Mouse (Mus musculus) embryonic facial prominence, embryonic 15.5 days (tissue): ENCODE data around the gene Usp35. TPM values are rescaled to one million over a fixed set of nuclear protein-coding genes. Genes with fewer than 3 reads are reported as not detected.

Experiments used
- ATAC-seq: fragments of 200-750 bp; cut with Nextera tagmentation; 2 replicates; pipeline ENCODE4 v1.8.0; 2017; ENCODE audit warnings: low read depth, moderate TSS enrichment; ENCODE audit not compliant: insufficient number of reproducible peaks, low FRiP score, low TSS enrichment
- H3K27ac ChIP-seq: fragments of 300-500 bp; sonication (generic); replicated peaks from 2 replicates; pipeline ENCODE4 v1.5.1; 2015; ENCODE audit warnings: mild to moderate bottlenecking, inconsistent platforms
- H3K27me3 ChIP-seq: fragments of 300-500 bp; sonication (generic); 2 replicates; pipeline ENCODE4 v1.6.1; 2015; ENCODE audit warnings: inconsistent platforms
- H3K36me3 ChIP-seq: fragments of 300-500 bp; sonication (generic); 2 replicates; pipeline ENCODE4 v1.6.1; 2015; ENCODE audit warnings: mild to moderate bottlenecking, inconsistent platforms
- H3K4me1 ChIP-seq: fragments of 300-500 bp; sonication (generic); 2 replicates; pipeline ENCODE4 v1.6.1; 2015; ENCODE audit warnings: inconsistent platforms
- H3K4me2 ChIP-seq: fragments of 300-500 bp; sonication (generic); replicated peaks from 2 replicates; pipeline ENCODE4 v1.6.1; 2015; ENCODE audit warnings: mild to moderate bottlenecking, inconsistent platforms
- H3K4me3 ChIP-seq: fragments of 300-500 bp; sonication (generic); replicated peaks from 2 replicates; pipeline ENCODE4 v1.5.1; 2015; ENCODE audit warnings: mild to moderate bottlenecking, inconsistent platforms
- H3K9ac ChIP-seq: fragments of 300-500 bp; sonication (generic); 2 replicates; pipeline ENCODE4 v1.6.1; 2015; ENCODE audit warnings: inconsistent platforms
- H3K9me3 ChIP-seq: fragments of 300-500 bp; sonication (generic); replicated peaks from 2 replicates; pipeline ENCODE4 v1.6.1; 2016; ENCODE audit warnings: inconsistent platforms
- WGBS: fragments of 180-500 bp; shearing (Covaris S2); methylation state at CpG from one replicate; pipeline ENCODE4 v1.1.7; 2015; 5-methylcytosine and 5-hydroxymethylcytosine counted together
- polyA plus RNA-seq: library from polyadenylated mRNA; unstranded; fragments of >200 nt; fragmentation: Nextera tagmentation; extraction: Ambion mirVana; gene quantifications from 2 replicates; pipeline ENCODE4 v1.2.1, GENCODE M21; 2015

Gene Usp35
- 2.4 and 2.5 TPM in 2 replicates for polyA plus RNA-seq

DNA sequence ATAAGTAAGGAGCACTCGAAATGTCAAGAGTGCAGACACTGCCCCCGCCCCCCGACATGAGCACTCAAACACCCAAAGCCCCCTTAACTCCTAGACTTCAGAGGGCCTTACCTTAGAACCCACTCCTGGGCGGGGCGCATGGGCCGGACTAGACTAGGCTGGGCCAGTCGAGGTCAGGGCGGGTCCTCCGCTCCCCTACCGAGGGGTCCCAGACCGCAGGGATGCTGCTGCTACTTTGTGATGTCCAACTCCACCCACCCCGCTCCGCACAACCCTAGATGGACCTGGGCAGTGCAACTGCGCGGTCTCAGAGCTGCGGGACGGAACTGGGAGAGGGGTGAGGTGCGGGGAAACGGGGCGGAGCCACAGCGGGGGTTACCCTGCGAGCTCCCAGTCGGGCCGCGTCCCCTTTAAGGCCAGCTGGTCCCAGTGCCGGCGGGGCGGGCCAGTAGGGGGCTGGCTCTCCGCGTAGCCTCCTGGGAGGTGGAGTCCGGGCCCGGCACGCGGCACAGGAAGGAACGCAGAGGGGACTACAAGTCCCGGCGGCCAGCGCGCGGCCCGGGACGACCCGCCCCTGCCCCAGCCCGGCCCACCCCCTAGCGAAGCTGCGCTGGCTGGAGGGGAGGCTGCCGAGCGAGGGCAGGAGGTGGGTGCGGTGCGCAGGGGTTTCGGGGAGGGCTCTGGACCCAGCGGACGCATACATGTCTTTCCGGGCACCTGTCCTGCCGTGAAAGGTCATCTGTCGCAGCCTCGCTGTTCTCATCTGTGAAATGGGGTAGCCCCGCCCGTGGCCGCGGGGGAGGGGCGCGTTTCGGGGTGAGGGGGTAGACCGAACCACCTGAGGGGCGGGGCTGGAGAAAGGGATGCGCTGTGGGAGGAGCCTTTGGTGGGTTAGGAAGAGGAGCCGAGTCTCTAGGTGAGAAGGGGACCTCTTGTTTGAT lies at the start of gene Usp35, which contains the start of gene Kctd21:
Gene Usp35, minus strand, starts transcription at position 295 of the 941 bp plus-strand sequence.
Gene Kctd21, plus strand, starts transcription at position 602 of the 941 bp plus-strand sequence.
- peak within 1 kb of the TSS; percentile 77 for H3K4me2 ChIP-seq
- H3K4me3 ChIP-seq = peak within 1 kb of the TSS; percentile 83
- no peaks in the 10 kb centered on the region for H3K9me3 ChIP-seq
- peak within 1 kb of the TSS; percentile 40; the same call in 1 of the 2 replicates for H3K27ac ChIP-seq
- H3K9ac ChIP-seq = peak within 1 kb of the TSS; percentile 55
- H3K36me3 ChIP-seq = no peaks in the 10 kb centered on the region
- peaks cover 4% of the 10 kb centered on the region; the same call in 1 of the 2 replicates for H3K27me3 ChIP-seq
- H3K4me1 ChIP-seq = peaks cover 22% of the 10 kb centered on the region
- under 1% methylated on average over 68 of the region's 68 CpGs for WGBS
- ATAC-seq = peak; percentile 99

GRCm38 (mm10) chr7:97380500-97381123 lies 48.8 kb upstream of the Usp35 start:
- H3K9me3 ChIP-seq = no peaks in the 10 kb centered on the region
- no peak overlapping the region for H3K27ac ChIP-seq
- peaks cover 75% of the 10 kb centered on the region for H3K36me3 ChIP-seq
- H3K9ac ChIP-seq = no peak overlapping the region
- ATAC-seq = no peak
- no peak overlapping the region for H3K4me3 ChIP-seq
- H3K27me3 ChIP-seq = no peaks in the 10 kb centered on the region
- no peaks in the 10 kb centered on the region for H3K4me1 ChIP-seq
- WGBS = 90% methylated on average over 5 of the region's 5 CpGs
- no peak overlapping the region for H3K4me2 ChIP-seq

DNA sequence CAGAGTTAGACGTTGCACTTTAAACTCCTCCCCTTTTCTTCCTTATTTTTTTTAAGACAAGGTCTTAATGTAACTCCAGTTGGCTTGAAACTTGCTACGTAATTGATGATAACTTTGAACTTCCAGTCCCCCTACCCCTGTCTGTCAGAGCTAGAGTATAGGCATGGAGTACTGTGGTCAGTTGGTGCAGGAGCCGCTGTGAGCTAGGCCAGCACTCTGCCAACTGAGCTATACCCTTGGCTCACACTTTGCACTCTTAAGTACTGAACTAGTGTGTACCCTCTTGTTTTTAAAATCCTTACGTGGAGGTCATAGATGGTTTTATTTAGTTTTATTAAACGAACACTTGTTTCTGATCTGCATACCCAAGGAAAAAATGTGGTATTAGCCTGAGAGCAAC lies 47.5 kb upstream of the Usp35 start:
- peaks cover 77% of the 10 kb centered on the region for H3K36me3 ChIP-seq
- H3K4me2 ChIP-seq = no peak overlapping the region
- no peaks in the 10 kb centered on the region for H3K27me3 ChIP-seq
- 91% methylated on average over 5 of the region's 5 CpGs for WGBS
- H3K27ac ChIP-seq = no peak overlapping the region
- H3K9ac ChIP-seq = no peak overlapping the region
- H3K9me3 ChIP-seq = no peaks in the 10 kb centered on the region
- H3K4me1 ChIP-seq = no peaks in the 10 kb centered on the region
- H3K4me3 ChIP-seq = no peak overlapping the region
- no peak for ATAC-seq

DNA sequence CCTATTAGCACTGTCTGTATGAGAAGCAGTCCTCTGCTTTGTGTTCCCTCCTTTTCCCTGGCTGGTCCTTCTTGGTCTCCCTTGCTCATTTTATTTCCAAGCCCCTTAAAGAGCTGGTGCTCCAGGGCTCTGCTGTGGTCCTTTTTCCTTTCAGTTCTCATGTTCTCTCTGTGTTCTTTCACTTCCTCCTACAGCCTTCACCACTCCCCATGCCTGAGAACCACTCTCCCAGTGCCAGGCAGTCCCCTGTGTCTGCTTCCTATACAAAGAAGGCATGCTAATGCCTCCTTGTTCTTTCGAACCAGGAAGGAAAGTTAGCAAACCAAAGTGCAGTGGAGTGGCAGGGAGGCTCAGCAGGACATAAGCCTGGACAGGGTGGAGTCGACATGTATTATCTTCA lies 44.1 kb upstream of the Usp35 start:
- Histone ChIP-seq H3K4me3 (no peak overlapping the region), H3K9ac (no peak overlapping the region), H3K4me2 (no peak overlapping the region), H3K4me1 (peaks cover 13% of the 10 kb centered on the region), H3K27ac (no peak overlapping the region), H3K27me3 (no peaks in the 10 kb centered on the region), H3K36me3 (peaks cover 55% of the 10 kb centered on the region), H3K9me3 (no peaks in the 10 kb centered on the region)
- WGBS = 80% methylated on average over 2 of the region's 2 CpGs
- ATAC-seq = no peak

DNA sequence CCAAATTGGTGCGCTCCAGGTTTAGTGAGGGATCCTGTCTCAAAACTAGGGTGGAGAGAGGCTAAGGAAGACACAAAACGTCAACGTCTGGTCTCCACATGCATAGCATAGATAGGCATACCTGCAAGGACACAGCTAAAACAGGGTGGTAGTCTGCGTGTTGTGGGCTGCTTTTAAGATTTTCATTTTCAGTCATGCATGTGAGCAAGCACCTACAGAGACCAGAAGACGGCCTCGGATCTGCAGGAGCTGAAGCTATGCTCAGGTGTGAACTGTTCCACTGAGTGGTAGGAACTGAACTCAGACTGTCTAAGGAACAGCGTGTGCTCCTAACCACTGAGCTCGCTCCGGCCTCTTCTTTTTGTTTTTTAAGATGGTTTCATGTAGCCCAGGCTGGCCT lies 43.3 kb upstream of the Usp35 start:
- Histone ChIP-seq H3K4me1 (peaks cover 16% of the 10 kb centered on the region), H3K27ac (no peak overlapping the region), H3K4me2 (no peak overlapping the region), H3K4me3 (no peak overlapping the region), H3K9ac (no peak overlapping the region), H3K9me3 (no peaks in the 10 kb centered on the region), H3K27me3 (no peaks in the 10 kb centered on the region), H3K36me3 (peaks cover 55% of the 10 kb centered on the region)
- ATAC-seq = no peak
- 92% methylated on average over 9 of the region's 9 CpGs for WGBS

DNA sequence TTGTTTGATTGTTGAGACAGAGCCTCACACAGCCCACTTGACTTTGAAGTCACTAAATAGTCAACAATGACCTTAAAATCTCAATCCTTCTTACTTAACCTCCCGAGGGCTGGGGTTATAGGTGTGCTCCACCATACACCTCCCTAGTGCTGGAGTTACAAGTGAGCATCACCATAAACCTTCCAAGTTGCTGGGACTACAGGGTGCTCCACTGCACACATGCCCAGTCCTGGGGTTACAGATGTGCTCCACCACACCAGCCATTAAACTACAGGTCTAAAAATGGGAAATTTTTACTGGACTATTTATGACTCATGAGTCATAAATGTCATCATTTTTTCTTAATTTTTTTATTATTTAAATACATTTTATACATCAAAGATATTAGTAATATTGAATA lies 34.1 kb upstream of the Usp35 start:
- H3K27me3 ChIP-seq = no peaks in the 10 kb centered on the region
- WGBS = 84% methylated on average over 1 of the region's 1 CpGs
- no peak overlapping the region for H3K9ac ChIP-seq
- H3K9me3 ChIP-seq = no peaks in the 10 kb centered on the region
- no peaks in the 10 kb centered on the region for H3K36me3 ChIP-seq
- peaks cover 3% of the 10 kb centered on the region for H3K4me1 ChIP-seq
- no peak for ATAC-seq
- no peak overlapping the region for H3K4me2 ChIP-seq
- no peak overlapping the region for H3K27ac ChIP-seq
- no peak overlapping the region for H3K4me3 ChIP-seq

GRCm38 (mm10) chr7:97361467-97361866 lies 29.6 kb upstream of the Usp35 start:
- Histone ChIP-seq H3K4me3 (no peak overlapping the region), H3K4me1 (no peaks in the 10 kb centered on the region), H3K9ac (no peak overlapping the region), H3K27me3 (no peaks in the 10 kb centered on the region), H3K27ac (no peak overlapping the region), H3K9me3 (no peaks in the 10 kb centered on the region), H3K36me3 (no peaks in the 10 kb centered on the region), H3K4me2 (no peak overlapping the region)
- 34% methylated on average over 4 of the region's 4 CpGs for WGBS
- no peak for ATAC-seq

- ATAC-seq = no peak
- H3K4me2 ChIP-seq = no peak overlapping the region
- WGBS = 48% methylated on average over 3 of the region's 3 CpGs
- no peak overlapping the region for H3K4me3 ChIP-seq
- no peaks in the 10 kb centered on the region for H3K4me1 ChIP-seq
- H3K36me3 ChIP-seq = no peaks in the 10 kb centered on the region
- no peak overlapping the region for H3K27ac ChIP-seq
- H3K9ac ChIP-seq = no peak overlapping the region
- no peaks in the 10 kb centered on the region for H3K27me3 ChIP-seq
- H3K9me3 ChIP-seq = no peaks in the 10 kb centered on the region
Measured at GRCm38 (mm10) chr7:97360955-97361354, 29.1 kb upstream of the Usp35 start.

DNA sequence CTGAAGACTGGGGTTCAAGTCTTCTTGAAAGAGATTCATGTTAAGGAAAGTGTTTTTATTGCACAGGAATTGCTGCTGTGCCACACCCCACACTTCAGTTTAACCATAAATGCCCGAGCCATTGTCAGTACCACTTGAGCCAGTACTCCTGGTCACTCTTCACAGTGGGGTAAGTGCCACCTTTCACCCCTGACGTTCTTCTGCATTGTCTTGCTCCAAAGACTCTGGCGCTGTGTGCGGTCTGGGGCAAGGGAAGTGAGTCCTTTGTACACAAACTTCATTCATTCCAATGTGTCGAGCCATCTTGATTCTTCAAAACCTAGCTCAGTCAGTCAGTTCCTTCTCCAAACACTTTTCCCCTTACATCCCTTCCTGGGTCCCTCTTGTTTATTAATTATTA lies 28.3 kb upstream of the Usp35 start:
- Histone ChIP-seq H3K4me2 (no peak overlapping the region), H3K27ac (no peak overlapping the region), H3K9me3 (no peaks in the 10 kb centered on the region), H3K27me3 (no peaks in the 10 kb centered on the region), H3K36me3 (no peaks in the 10 kb centered on the region), H3K4me3 (no peak overlapping the region), H3K9ac (no peak overlapping the region), H3K4me1 (no peaks in the 10 kb centered on the region)
- 80% methylated on average over 5 of the region's 5 CpGs for WGBS
- no peak for ATAC-seq

DNA sequence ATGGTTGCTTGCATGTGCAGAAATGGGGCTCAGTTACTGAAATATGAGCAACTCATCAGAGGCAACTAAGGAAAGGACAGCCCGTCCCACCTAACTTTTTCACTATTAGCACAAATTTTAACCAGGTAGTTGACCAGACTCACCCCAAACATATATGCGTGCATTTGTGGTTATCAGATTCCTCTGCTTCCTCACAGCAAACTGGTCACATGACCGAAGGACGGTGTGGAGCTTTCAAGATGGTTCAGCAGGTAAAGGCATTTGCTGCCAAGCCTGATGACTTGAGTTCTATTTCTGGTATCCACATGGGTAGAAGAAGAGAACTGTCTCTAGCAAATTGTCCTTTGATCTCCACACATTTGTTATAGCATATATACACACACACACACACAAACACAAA lies 26.5 kb upstream of the Usp35 start:
- H3K27ac ChIP-seq = no peak overlapping the region
- no peaks in the 10 kb centered on the region for H3K9me3 ChIP-seq
- H3K4me3 ChIP-seq = no peak overlapping the region
- no peaks in the 10 kb centered on the region for H3K4me1 ChIP-seq
- no peak overlapping the region for H3K9ac ChIP-seq
- no peak overlapping the region for H3K4me2 ChIP-seq
- ATAC-seq = no peak
- WGBS = 77% methylated on average over 4 of the region's 4 CpGs
- no peaks in the 10 kb centered on the region for H3K27me3 ChIP-seq
- no peaks in the 10 kb centered on the region for H3K36me3 ChIP-seq

DNA sequence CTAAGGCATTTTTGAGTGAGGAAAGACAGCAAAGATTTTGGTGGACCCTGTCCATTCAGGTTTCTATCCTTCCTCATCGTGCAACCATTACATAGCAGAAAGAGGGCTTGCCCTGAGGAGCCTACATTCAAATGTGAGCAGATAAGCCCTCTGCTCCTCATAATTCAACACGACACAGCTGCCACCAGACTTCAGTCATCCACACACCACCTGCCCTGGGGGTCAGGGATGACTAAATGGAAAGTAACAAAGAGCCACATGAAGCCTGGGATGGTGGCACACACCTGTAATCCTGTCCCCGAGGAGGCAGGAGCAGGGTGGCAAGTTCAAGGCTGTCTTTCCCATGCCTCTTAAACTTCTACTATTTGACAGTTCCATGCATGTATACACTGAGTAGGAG lies 26.0 kb upstream of the Usp35 start:
- Histone ChIP-seq H3K9ac (no peak overlapping the region), H3K27ac (no peak overlapping the region), H3K4me3 (no peak overlapping the region), H3K4me2 (no peak overlapping the region), H3K4me1 (no peaks in the 10 kb centered on the region), H3K36me3 (no peaks in the 10 kb centered on the region), H3K27me3 (no peaks in the 10 kb centered on the region), H3K9me3 (no peaks in the 10 kb centered on the region)
- 56% methylated on average over 3 of the region's 3 CpGs for WGBS
- ATAC-seq = no peak
